Mouse (Mus musculus) intestine, embryonic 16.5 days (tissue): Measurements from ENCODE around the gene Cfap20. TPM values are rescaled to one million over a fixed set of nuclear protein-coding genes. Genes with fewer than 3 reads are reported as not detected.

Experiments
- ATAC-seq: fragments of 200-750 bp; cut with Nextera tagmentation; 2 replicates; pipeline ENCODE4 v1.8.0; 2017; ENCODE audit warnings: moderate TSS enrichment, moderate library complexity
- H3K27ac ChIP-seq: fragments of 300-500 bp; sonication (generic); 2 replicates; pipeline ENCODE4 v1.5.1; 2014; ENCODE audit warnings: mild to moderate bottlenecking, low read length
- H3K27me3 ChIP-seq: fragments of 300-500 bp; sonication (generic); replicated peaks from 2 replicates; pipeline ENCODE4 v1.6.1; 2014; ENCODE audit warnings: low read length, control low read depth, mixed read lengths; ENCODE audit not compliant: control insufficient read depth, insufficient read depth
- H3K36me3 ChIP-seq: fragments of 300-500 bp; sonication (generic); 2 replicates; pipeline ENCODE4 v1.6.1; 2014; ENCODE audit warnings: low read length, control low read depth; ENCODE audit not compliant: control insufficient read depth, insufficient read depth
- H3K4me1 ChIP-seq: fragments of 300-500 bp; sonication (generic); 2 replicates; pipeline ENCODE4 v1.6.1; 2014; ENCODE audit warnings: low read length, control low read depth, mixed read lengths; ENCODE audit not compliant: control insufficient read depth, insufficient read depth
- H3K4me2 ChIP-seq: fragments of 300-500 bp; sonication (generic); 2 replicates; pipeline ENCODE4 v1.6.1; 2014; ENCODE audit warnings: low read depth, low read length, control low read depth
- H3K4me3 ChIP-seq: fragments of 300-500 bp; sonication (generic); 2 replicates; pipeline ENCODE4 v1.5.1; 2014; ENCODE audit warnings: mild to moderate bottlenecking, low read length
- H3K9ac ChIP-seq: fragments of 300-500 bp; sonication (generic); 2 replicates; pipeline ENCODE4 v1.6.1; 2014; ENCODE audit warnings: low read depth, low read length
- H3K9me3 ChIP-seq: fragments of 300-500 bp; sonication (generic); 2 replicates; pipeline ENCODE4 v1.6.1; 2016; ENCODE audit warnings: low read length, control low read depth; ENCODE audit not compliant: control insufficient read depth
- WGBS: fragments of 180-500 bp; shearing (Covaris S2); extraction: QIAGEN DNeasy Blood & Tissue Kit; methylation state at CpG from one replicate; pipeline ENCODE4 v1.1.7; 2014; 5-methylcytosine and 5-hydroxymethylcytosine counted together
- polyA plus RNA-seq: library from polyadenylated mRNA; unstranded; fragments of >200 nt; fragmentation: Nextera tagmentation; extraction: Ambion mirVana; gene quantifications from 2 replicates; pipeline ENCODE4 v1.2.1, GENCODE M21; 2015

Cfap20 gene
- polyA plus RNA-seq, 1 experiment from 2014 or later = 113 TPM

DNA sequence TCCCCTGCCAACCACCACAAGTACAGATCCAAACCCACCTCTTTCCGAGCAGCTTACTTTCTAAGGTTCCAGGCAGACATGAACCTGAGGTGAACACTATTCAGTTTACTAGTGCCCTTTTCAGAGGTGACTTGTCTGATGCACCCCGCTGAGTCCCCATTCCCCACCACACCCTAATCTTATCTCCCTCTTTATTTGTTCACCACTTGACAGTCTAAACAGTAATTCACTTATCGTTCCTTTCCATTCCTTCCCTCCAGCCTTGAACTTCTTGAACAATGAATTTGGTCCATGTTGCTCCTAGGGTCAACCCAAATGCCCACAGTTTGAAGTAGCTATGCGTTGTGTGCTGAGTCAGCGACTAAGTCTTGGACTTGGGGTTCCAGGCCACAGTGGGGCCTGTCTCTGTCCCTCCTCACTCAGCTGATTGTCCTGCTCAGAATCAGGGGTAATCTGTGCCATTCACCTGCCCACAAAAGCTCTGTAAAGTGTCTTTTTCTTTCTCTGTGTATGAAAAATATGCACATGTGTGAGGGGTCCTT lies 5.6 kb upstream of the Cfap20 start:
- no peak overlapping the region for H3K4me2 ChIP-seq
- H3K9ac ChIP-seq = no peak overlapping the region
- no peaks in the 10 kb centered on the region for H3K4me1 ChIP-seq
- H3K27ac ChIP-seq = no peak overlapping the region
- H3K36me3 ChIP-seq = no peaks in the 10 kb centered on the region
- H3K4me3 ChIP-seq = no peak overlapping the region
- ATAC-seq = no peak
- 68% methylated on average over 5 of the region's 5 CpGs for WGBS
- no peaks in the 10 kb centered on the region for H3K27me3 ChIP-seq
- no peaks in the 10 kb centered on the region for H3K9me3 ChIP-seq

DNA sequence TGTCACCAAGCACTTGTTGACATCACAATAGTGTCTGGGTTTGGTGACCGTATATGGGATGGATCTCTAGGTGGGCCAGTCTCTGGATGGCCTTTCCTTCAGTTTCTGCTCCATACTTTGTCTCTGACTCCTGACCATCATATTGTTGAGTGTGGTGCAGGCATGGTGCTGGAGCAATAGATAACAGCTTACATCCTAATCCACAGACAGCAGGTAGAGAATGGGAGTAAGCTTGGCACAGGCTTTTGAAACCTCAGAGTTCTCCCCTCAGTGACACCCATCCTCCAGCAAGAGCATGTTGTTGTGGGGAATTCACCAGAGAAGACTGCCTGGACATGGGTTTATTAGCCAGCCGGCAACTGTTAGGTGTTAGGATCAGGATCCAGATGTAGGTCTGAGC lies 4.8 kb upstream of the Cfap20 start:
- no peak overlapping the region for H3K27ac ChIP-seq
- H3K9ac ChIP-seq = no peak overlapping the region
- no peaks in the 10 kb centered on the region for H3K4me1 ChIP-seq
- H3K27me3 ChIP-seq = no peaks in the 10 kb centered on the region
- no peak for ATAC-seq
- H3K36me3 ChIP-seq = no peaks in the 10 kb centered on the region
- H3K9me3 ChIP-seq = no peaks in the 10 kb centered on the region
- H3K4me2 ChIP-seq = no peak overlapping the region
- no peak overlapping the region for H3K4me3 ChIP-seq
- 91% methylated on average over 2 of the region's 2 CpGs for WGBS

DNA sequence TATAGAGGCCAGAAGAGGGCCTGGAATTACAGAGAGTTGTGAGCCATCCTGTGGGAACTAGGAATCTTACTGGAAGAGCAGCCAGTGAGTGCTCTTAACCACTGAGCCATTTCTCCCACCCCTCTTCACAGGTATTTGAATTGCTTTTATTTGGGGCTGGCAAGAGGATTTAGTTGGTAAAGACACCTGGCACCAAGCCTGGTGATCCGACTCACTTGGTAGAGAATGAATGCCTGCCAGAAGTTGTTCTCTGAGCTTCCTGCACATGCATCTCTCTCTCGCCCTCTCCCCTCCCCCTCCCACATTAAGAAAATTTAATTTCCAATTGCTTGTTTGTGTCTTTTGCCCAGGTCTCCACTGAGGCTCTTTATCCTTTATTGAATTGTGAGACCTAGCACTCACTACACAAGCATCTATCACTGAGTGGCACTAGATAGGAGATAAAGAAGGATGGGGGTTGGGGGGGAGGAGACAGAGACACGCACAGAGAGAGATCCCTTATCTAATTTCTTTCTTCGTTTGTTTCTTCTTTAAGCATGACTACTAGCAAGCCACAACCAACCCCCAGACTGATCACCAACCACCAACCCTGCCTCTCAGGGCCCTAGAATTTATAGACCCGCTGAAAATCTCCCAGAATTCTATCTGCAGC lies 2.8 kb upstream of the Cfap20 start:
- Histone ChIP-seq H3K9ac (no peak overlapping the region), H3K9me3 (no peaks in the 10 kb centered on the region), H3K4me1 (peaks cover 13% of the 10 kb centered on the region), H3K27ac (no peak overlapping the region), H3K4me2 (no peak overlapping the region), H3K36me3 (no peaks in the 10 kb centered on the region), H3K4me3 (no peak overlapping the region), H3K27me3 (no peaks in the 10 kb centered on the region)
- ATAC-seq = no peak
- WGBS = 51% methylated on average over 5 of the region's 5 CpGs

DNA sequence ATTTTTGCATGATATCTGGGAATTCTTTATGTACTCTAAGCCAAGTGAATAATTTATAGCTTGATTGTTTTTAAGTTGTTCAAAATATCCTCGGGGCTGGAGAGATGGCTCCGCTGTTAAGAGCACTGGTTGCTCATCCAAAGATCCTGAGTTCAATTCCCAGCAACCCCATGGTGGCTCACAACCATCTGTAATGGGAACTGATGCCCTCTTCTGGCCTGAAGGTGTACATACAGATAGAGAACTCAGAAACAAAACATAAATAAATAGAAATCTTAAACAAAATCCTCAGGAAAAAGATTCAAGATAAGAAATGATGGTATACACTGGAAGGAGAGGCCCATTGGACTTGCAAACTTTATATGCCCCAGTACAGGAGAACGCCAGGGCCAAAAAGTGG lies 1.3 kb upstream of the Cfap20 start:
- H3K4me3 ChIP-seq = no peak overlapping the region
- no peak overlapping the region for H3K4me2 ChIP-seq
- no peak overlapping the region for H3K9ac ChIP-seq
- no peaks in the 10 kb centered on the region for H3K36me3 ChIP-seq
- no peak for ATAC-seq
- peaks cover 23% of the 10 kb centered on the region for H3K4me1 ChIP-seq
- H3K27me3 ChIP-seq = no peaks in the 10 kb centered on the region
- H3K27ac ChIP-seq = no peak overlapping the region
- H3K9me3 ChIP-seq = no peaks in the 10 kb centered on the region
- 89% methylated on average over 3 of the region's 3 CpGs for WGBS

- Histone ChIP-seq H3K27ac (no peak overlapping the region), H3K9me3 (no peaks in the 10 kb centered on the region), H3K36me3 (no peaks in the 10 kb centered on the region), H3K27me3 (no peaks in the 10 kb centered on the region), H3K4me2 (no peak overlapping the region), H3K4me3 (no peak overlapping the region), H3K4me1 (peaks cover 23% of the 10 kb centered on the region), H3K9ac (no peak overlapping the region)
- 91% methylated on average over 9 of the region's 9 CpGs for WGBS
- ATAC-seq = no peak
Measured at GRCm38 (mm10) chr8:95435471-95435870, 802 bp upstream of the Cfap20 start.

GRCm38 (mm10) chr8:95434233-95434632 lies 436 bp downstream of the Cfap20 start:
- no peaks in the 10 kb centered on the region for H3K27me3 ChIP-seq
- WGBS = under 1% methylated on average over 25 of the region's 25 CpGs
- ATAC-seq = no peak; the same call in 1 of the 2 replicates
- peaks cover 33% of the 10 kb centered on the region for H3K4me1 ChIP-seq
- H3K27ac ChIP-seq = peak overlapping the region; percentile 90
- H3K4me3 ChIP-seq = peak overlapping the region; percentile 94
- H3K9me3 ChIP-seq = no peaks in the 10 kb centered on the region
- peak overlapping the region; percentile 79 for H3K4me2 ChIP-seq
- no peaks in the 10 kb centered on the region for H3K36me3 ChIP-seq
- peak overlapping the region; percentile 85 for H3K9ac ChIP-seq

GRCm38 (mm10) chr8:95433124-95433523 lies 1.5 kb downstream of the Cfap20 start:
- no peak for ATAC-seq
- no peaks in the 10 kb centered on the region for H3K36me3 ChIP-seq
- H3K27ac ChIP-seq = no peak overlapping the region
- peak overlapping the region; percentile 94 for H3K4me3 ChIP-seq
- H3K4me1 ChIP-seq = peaks cover 43% of the 10 kb centered on the region
- H3K27me3 ChIP-seq = no peaks in the 10 kb centered on the region
- no peaks in the 10 kb centered on the region for H3K9me3 ChIP-seq
- peak overlapping the region; percentile 79 for H3K4me2 ChIP-seq
- 59% methylated on average over 4 of the region's 4 CpGs for WGBS
- peak overlapping the region; percentile 85 for H3K9ac ChIP-seq

DNA sequence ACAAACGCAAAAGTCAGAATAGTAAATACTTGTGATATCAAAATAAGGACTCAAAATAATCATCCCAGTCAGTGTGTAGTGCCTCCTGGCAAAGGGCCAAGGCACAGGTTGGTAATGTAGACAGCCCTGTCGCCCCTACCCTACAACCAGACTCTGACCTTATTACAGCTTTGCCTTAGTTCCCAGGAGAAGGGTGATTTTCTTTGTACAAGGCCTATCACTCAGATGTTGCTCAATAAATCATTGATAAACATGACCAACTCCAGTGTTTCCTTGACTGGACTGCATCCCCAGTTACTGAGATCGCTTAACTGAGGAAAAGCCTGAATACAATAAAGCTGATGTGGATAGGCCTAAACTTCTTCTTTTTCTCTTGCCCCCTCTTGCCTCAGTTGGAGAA lies 2.2 kb downstream of the Cfap20 start:
- Histone ChIP-seq H3K4me3 (0 out of 2 replicates have a peak overlapping the region, but pooled peaks have one; percentile 94), H3K4me1 (peaks cover 49% of the 10 kb centered on the region), H3K27me3 (no peaks in the 10 kb centered on the region), H3K36me3 (no peaks in the 10 kb centered on the region), H3K27ac (no peak overlapping the region), H3K4me2 (peak overlapping the region; percentile 79), H3K9me3 (no peaks in the 10 kb centered on the region), H3K9ac (no peak overlapping the region)
- no peak for ATAC-seq
- 44% methylated on average over 3 of the region's 3 CpGs for WGBS

DNA sequence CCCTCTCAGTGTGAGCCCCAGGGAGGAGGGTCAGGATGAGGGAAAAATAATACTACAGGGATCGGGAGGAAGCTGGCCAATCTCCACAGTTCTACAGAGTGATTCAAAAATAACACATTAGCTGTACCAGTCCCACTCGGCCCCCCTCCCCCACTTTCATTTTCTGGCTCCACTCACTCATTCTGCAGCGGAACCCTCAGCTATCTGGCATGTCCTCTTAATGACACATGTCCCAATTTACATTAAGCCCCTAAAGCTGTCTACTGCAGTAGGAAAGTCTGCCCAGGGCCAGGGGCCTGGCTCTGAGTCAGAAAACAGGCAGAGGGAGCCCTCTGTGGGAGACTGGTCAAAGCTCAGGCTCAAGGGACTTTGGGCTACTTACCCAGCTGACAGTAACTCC lies 4.7 kb downstream of the Cfap20 start:
- Histone ChIP-seq H3K9ac (peak overlapping the region; percentile 5; the same call in 1 of the 2 replicates), H3K9me3 (no peaks in the 10 kb centered on the region), H3K4me2 (peak overlapping the region; percentile 38), H3K36me3 (no peaks in the 10 kb centered on the region), H3K4me3 (peak overlapping the region; percentile 6; the same call in 1 of the 2 replicates), H3K27ac (peak overlapping the region; percentile 72), H3K27me3 (no peaks in the 10 kb centered on the region), H3K4me1 (peaks cover 61% of the 10 kb centered on the region)
- ATAC-seq = no peak
- 16% methylated on average over 3 of the region's 3 CpGs for WGBS
